Comparison of ENCODE assay signal across 8 mouse cellular contexts in genomic region chr11:20631941-20632618, GRCm38 (mm10).
DNase-seq lines count a peak whose midpoint lies in the region; TF ChIP-seq lines count a peak whose summit lies in the region.

No protein-coding gene starts in this region.

- peak; percentile 45; the same call in 1 of the 2 replicates for TF ChIP-seq POLR2A in cortical plate, adult 2 months (IDR thresholded peaks at IDR 0.05; ENCODE audit: extremely low read depth, insufficient read depth, low read length)

- no peak for TF ChIP-seq CTCF in cortical plate, adult 2 months (IDR thresholded peaks at IDR 0.05; ENCODE audit: extremely low read depth, insufficient read depth, low read length)

- H3K27ac ChIP-seq in cortical plate, adult 2 months (ENCODE audit: insufficient read depth, low read length) = peak overlapping the region; percentile 97

- peak overlapping the region; percentile 48 for H3K4me3 ChIP-seq in cortical plate, adult 2 months (ENCODE audit: insufficient read depth, low read length)
- H3K4me3 ChIP-seq in megakaryocyte, embryonic 14.5 days (replicated peaks) = peak overlapping the region; percentile 94

- no peaks in the 10 kb centered on the region for H3K36me3 ChIP-seq in megakaryocyte, embryonic 14.5 days (replicated peaks; ENCODE audit: low read length)

- no peaks in the 10 kb centered on the region for H3K27me3 ChIP-seq in megakaryocyte, embryonic 14.5 days (replicated peaks)

- peak; percentile 63 for DNase-seq in right cerebral cortex, adult 18-20 months
- no peak for DNase-seq in right cerebral cortex, postnatal 25 days
- peak; percentile 65 to 81 for DNase-seq in gastrocnemius, postnatal 4 days (ENCODE audit: low spot score in 2 of 2)
- DNase-seq in kidney, postnatal 25 days = peak; percentile 75 to 89
- peak; percentile 64 for DNase-seq in right cerebral cortex, postnatal 14 days
- DNase-seq in urinary bladder, postnatal 25 days (ENCODE audit: low spot score) = peak; percentile 69

- H3K4me1 ChIP-seq in cortical plate, adult 2 months (ENCODE audit: control insufficient read depth, insufficient read depth, low read length) = peaks cover 3% of the 10 kb centered on the region; the same call in 1 of the 2 replicates
- peaks cover 61% of the 10 kb centered on the region for H3K4me1 ChIP-seq in megakaryocyte, embryonic 14.5 days

- no peaks in the 10 kb centered on the region for H3K9me3 ChIP-seq in megakaryocyte, embryonic 14.5 days
